Mouse (Mus musculus): ENCODE measurements around the gene Pex11g.
A peak's percentile ranks its signal among the peaks of the same experiment; 100 is the strongest.

Pex11g gene

GRCm38 (mm10) chr8:3480221-3480785, 12.8 kb upstream of the Pex11g start:
- peak in 1 of 2 experiments; percentile 17 for DNase-seq

- DNase-seq: peak in 1 of 2 experiments; percentile 17
These were observed 8.4 kb upstream of the Pex11g start for GRCm38 (mm10) chr8:3475715-3476429.

GRCm38 (mm10) chr8:3470562-3470961, 3.1 kb upstream of the Pex11g start, which contains the start of gene Tex45:
Gene Tex45 (plus strand): TSS chr8:3470862.
- no peak for DNase-seq

GRCm38 (mm10) chr8:3468838-3469237, 1.4 kb upstream of the Pex11g start:
- DNase-seq: no peak

GRCm38 (mm10) chr8:3467886-3468545, 536 bp upstream of the Pex11g start:
- DNase-seq: no peak

- DNase-seq: peak; percentile 70 to 76
These were observed 3.2 kb downstream of the Pex11g start for GRCm38 (mm10) chr8:3464309-3464708.

GRCm38 (mm10) chr8:3463248-3463647, 4.2 kb downstream of the Pex11g start:
- no peak for DNase-seq

- DNase-seq: no peak
These were observed 15.5 kb downstream of the Pex11g start for GRCm38 (mm10) chr8:3451992-3452391.

- peak; percentile 74 to 75 for DNase-seq
These were observed 16.8 kb downstream of the Pex11g start for GRCm38 (mm10) chr8:3450670-3451069.

GRCm38 (mm10) chr8:3449226-3449625, 18.3 kb downstream of the Pex11g start:
- no peak for DNase-seq

GRCm38 (mm10) chr8:3439510-3439909, 28.0 kb downstream of the Pex11g start:
- peak; percentile 48 to 59 for DNase-seq

- no peak for DNase-seq
These were observed 31.0 kb downstream of the Pex11g start for GRCm38 (mm10) chr8:3436492-3436891.

GRCm38 (mm10) chr8:3431113-3431512, 36.4 kb downstream of the Pex11g start:
- DNase-seq: peak; percentile 49 to 60

GRCm38 (mm10) chr8:3429966-3430365, 37.5 kb downstream of the Pex11g start:
- peak; percentile 65 to 71 for DNase-seq

GRCm38 (mm10) chr8:3428426-3428825, 39.1 kb downstream of the Pex11g start:
- DNase-seq: no peak

GRCm38 (mm10) chr8:3426211-3426610, 41.3 kb downstream of the Pex11g start:
- no peak for DNase-seq

GRCm38 (mm10) chr8:3425217-3425616, 42.3 kb downstream of the Pex11g start:
- DNase-seq: no peak

GRCm38 (mm10) chr8:3421507-3421906, 46.0 kb downstream of the Pex11g start:
- no peak for DNase-seq

GRCm38 (mm10) chr8:3420105-3420706, 47.3 kb downstream of the Pex11g start:
- DNase-seq: peak in 1 of 2 experiments; percentile 33

- peak in 1 of 2 experiments; percentile 23 for DNase-seq
These were observed 49.4 kb downstream of the Pex11g start for GRCm38 (mm10) chr8:3418101-3418500.

- DNase-seq: peak; percentile 29 to 56
These were observed 50.0 kb downstream of the Pex11g start for GRCm38 (mm10) chr8:3417455-3417854.

- no peak for DNase-seq
These were observed 50.6 kb downstream of the Pex11g start for GRCm38 (mm10) chr8:3416846-3417245.

- DNase-seq: no peak
These were observed 51.8 kb downstream of the Pex11g start for GRCm38 (mm10) chr8:3415661-3416060.
